Mouse (Mus musculus): Measurements from ENCODE around the gene Higd1c.
"Not testable (repeated sequence)": the region's sequence is repeated elsewhere in the genome, so short reads cannot be mapped to it uniquely, and the experiment has no call there.

Gene Higd1c

GRCm38 (mm10) chr15:100413306-100413705, 49.0 kb downstream of the Higd1c start:
- no peak for DNase-seq

GRCm38 (mm10) chr15:100414011-100414410, 49.7 kb downstream of the Higd1c start:
- no peak for DNase-seq

- DNase-seq, result no peak
These were observed 50.6 kb downstream of the Higd1c start for GRCm38 (mm10) chr15:100414942-100415341.

GRCm38 (mm10) chr15:100415684-100416083, 51.3 kb downstream of the Higd1c start:
- DNase-seq, result peak in 1 of 2 experiments; percentile 26

GRCm38 (mm10) chr15:100417854-100418450, 53.6 kb downstream of the Higd1c start:
- DNase-seq, result no peak

- no peak for DNase-seq
These were observed 55.0 kb downstream of the Higd1c start for GRCm38 (mm10) chr15:100419311-100419710.

GRCm38 (mm10) chr15:100419901-100420745, 55.8 kb downstream of the Higd1c start:
- no peak for DNase-seq

- no peak for DNase-seq
These were observed 56.9 kb downstream of the Higd1c start for GRCm38 (mm10) chr15:100421059-100421757.

GRCm38 (mm10) chr15:100421758-100422197, 57.4 kb downstream of the Higd1c start, which contains the start of gene Gm5475:
Gene Gm5475, plus strand, starts transcription at chr15:100422147.
- DNase-seq, result not testable (repeated sequence)

- peak in 1 of 2 experiments; percentile 43 for DNase-seq
These were observed 58.1 kb downstream of the Higd1c start for GRCm38 (mm10) chr15:100422476-100422875.

GRCm38 (mm10) chr15:100422899-100423860, 58.8 kb downstream of the Higd1c start:
- peak; percentile 98 for DNase-seq

- DNase-seq, result no peak
These were observed 59.6 kb downstream of the Higd1c start for GRCm38 (mm10) chr15:100423916-100424315.

- no peak for DNase-seq
These were observed 60.2 kb downstream of the Higd1c start, which contains the start of gene Slc11a2 for GRCm38 (mm10) chr15:100424396-100425122. Gene Slc11a2, minus strand, starts transcription at chr15:100425072.

- no peak for DNase-seq
These were observed 64.1 kb downstream of the Higd1c start for GRCm38 (mm10) chr15:100428296-100428905.

- peak; percentile 85 to 89 for DNase-seq
These were observed 65.7 kb downstream of the Higd1c start for GRCm38 (mm10) chr15:100429959-100430565.

- DNase-seq, result no peak
These were observed 68.9 kb downstream of the Higd1c start for GRCm38 (mm10) chr15:100433234-100433633.

Data from cerebellum, postnatal 14 days (tissue).